In the genomic region with DNA sequence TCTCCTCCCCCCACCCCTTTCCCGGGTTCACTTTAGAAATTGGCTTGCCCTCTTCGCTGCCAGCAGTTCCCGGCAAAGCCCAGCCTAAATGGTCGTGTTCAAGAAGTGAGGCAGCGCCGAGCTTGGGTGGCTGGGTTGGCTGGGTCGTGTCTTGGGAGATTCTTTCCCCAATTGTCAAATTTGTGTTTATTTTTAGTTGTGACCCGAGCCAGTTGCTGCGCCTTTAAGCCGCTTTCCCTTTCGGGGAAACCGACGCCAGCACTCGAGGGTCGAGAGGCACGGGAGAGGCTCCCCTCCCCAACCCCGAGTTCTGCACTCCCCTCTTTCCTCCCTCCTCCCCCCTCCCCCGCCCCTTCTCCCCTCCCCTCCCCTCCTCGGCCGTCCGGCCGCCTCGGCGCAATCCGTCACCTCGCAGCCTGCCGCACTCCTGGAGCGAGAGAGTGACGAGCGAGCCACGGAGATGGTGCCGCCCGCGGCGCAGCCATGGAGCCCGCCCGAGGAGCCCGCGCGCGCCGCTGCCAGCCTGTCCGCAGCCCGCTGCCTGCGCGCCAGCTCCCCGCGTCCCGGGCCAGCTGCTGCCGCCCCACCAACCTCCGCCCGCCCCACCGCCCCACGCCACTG, we compare ENCODE assay signal across 9 mouse cellular contexts.
A peak's percentile ranks its signal among the peaks of the same experiment; 100 is the strongest.
DNase-seq lines count a peak whose midpoint lies in the region; ATAC-seq lines count a peak whose summit lies in the region.
"Had no signal": no experiment of that assay in that cellular context is flagged by ENCODE, and none has a peak within 500 bp of the region (broad histone marks: within the 10 kb centered on the region; RNA-seq: fewer than 3 reads in every experiment).

No protein-coding gene starts in this region.

- peak overlapping the region; percentile 65 for H3K9ac ChIP-seq in forebrain, embryonic 15.5 days (replicated peaks)
- H3K9ac ChIP-seq in limb, embryonic 15.5 days = peak overlapping the region; percentile 31

- H3K27ac ChIP-seq in forebrain, embryonic 15.5 days (replicated peaks) = 0 out of 2 replicates have a peak overlapping the region, but pooled peaks have one; percentile 40
- no peak overlapping the region for H3K27ac ChIP-seq in limb, embryonic 15.5 days
- H3K27ac ChIP-seq: macrophage had no signal

- 0 out of 2 replicates have a peak, but pooled peaks cover 5% of the 10 kb centered on the region for H3K4me1 ChIP-seq in forebrain, embryonic 15.5 days
- 0 out of 2 replicates have a peak, but pooled peaks cover 4% of the 10 kb centered on the region for H3K4me1 ChIP-seq in limb, embryonic 15.5 days

- no peaks in the 10 kb centered on the region for H3K36me3 ChIP-seq in forebrain, embryonic 15.5 days
- H3K36me3 ChIP-seq in limb, embryonic 15.5 days = no peaks in the 10 kb centered on the region

- H3K4me2 ChIP-seq in forebrain, embryonic 15.5 days (replicated peaks) = peak overlapping the region; percentile 57
- H3K4me2 ChIP-seq in limb, embryonic 15.5 days = peak overlapping the region; percentile 84

- peaks cover 7% of the 10 kb centered on the region; the same call in 1 of the 2 replicates for H3K27me3 ChIP-seq in forebrain, embryonic 15.5 days
- peaks cover 78% of the 10 kb centered on the region for H3K27me3 ChIP-seq in limb, embryonic 15.5 days

- no peaks in the 10 kb centered on the region for H3K9me3 ChIP-seq in forebrain, embryonic 15.5 days
- no peaks in the 10 kb centered on the region for H3K9me3 ChIP-seq in limb, embryonic 15.5 days

- WGBS in forebrain, embryonic 15.5 days = 15% methylated on average over 28 of the region's 54 CpGs
- WGBS in limb, embryonic 15.5 days = 22% methylated on average over 29 of the region's 54 CpGs

- intact Hi-C loops in left cerebral cortex, postnatal 25 days (cut with DNase I) = loop anchor here (1.0 to 5.0 kb wide), 2 partner anchors 63 to 125 kb away; no protein-coding TSS in a partner anchor

- peak; percentile 13 for DNase-seq in left cerebral cortex, postnatal 25 days (ENCODE audit: low spot score in 2 of 2)
- no peak for DNase-seq in left cerebral cortex, adult 11 months (ENCODE audit: low spot score)
- peak; percentile 12 for DNase-seq in embryo, embryonic 10.5 days (ENCODE audit: low spot score)
- peak; percentile 26 to 46 for DNase-seq in right cerebral cortex, postnatal 10 days (ENCODE audit: low spot score in 2 of 2)
- DNase-seq in Muller cell, postnatal 12 days (ENCODE audit: inconsistent ontology term) = no peak
- DNase-seq in gastrocnemius, postnatal 25 days = no peak

- ATAC-seq in forebrain, embryonic 15.5 days (replicated peaks) = peak; percentile 74
- ATAC-seq in limb, embryonic 15.5 days (ENCODE audit: insufficient number of reproducible peaks, low FRiP score, low TSS enrichment, low read depth) = no peak

- H3K4me3 ChIP-seq in forebrain, embryonic 15.5 days = peak overlapping the region; percentile 59
- peak overlapping the region; percentile 52 for H3K4me3 ChIP-seq in limb, embryonic 15.5 days

Comparison
In these comparisons a context has a peak if more than half of its experiments do, and no peak if none do; other contexts are left out.
1. DNase-seq: peak in left cerebral cortex, postnatal 25 days (2 of 2), embryo, embryonic 10.5 days (single experiment) and right cerebral cortex, postnatal 10 days (2 of 2); none in left cerebral cortex, adult 11 months (single experiment), Muller cell, postnatal 12 days (single experiment) and gastrocnemius, postnatal 25 days (single experiment).